Comparison of ENCODE assay signal across 16 mouse cellular contexts in the genomic region with DNA sequence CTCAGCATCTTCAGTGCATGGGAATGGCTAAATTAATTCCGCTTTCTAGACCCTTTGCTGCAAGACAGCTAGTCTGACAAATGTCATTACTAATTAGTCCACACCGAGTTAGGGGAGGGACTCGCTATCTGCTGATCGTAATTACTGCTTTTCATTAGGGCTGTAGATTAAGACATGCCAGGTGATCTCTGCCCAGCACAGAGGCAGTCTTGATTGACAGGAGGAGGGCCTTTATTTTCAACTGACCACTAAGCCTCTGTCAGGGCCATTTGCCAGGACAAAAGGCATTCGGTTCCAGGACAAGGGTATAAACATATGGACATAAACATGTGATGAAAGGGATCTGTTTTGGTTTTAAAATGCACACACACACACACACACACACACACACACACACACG.
DNase-seq lines count a peak whose midpoint lies in the region; ATAC-seq lines count a peak whose summit lies in the region.
"Had no signal": no experiment of that assay in that cellular context is flagged by ENCODE, and none has a peak within 500 bp of the region (broad histone marks: within the 10 kb centered on the region; RNA-seq: fewer than 3 reads in every experiment).

No protein-coding gene starts in this region.

- H3K4me3 ChIP-seq in midbrain, embryonic 13.5 days (replicated peaks): no peak overlapping the region
- H3K4me3 ChIP-seq in midbrain, embryonic 11.5 days (ENCODE audit: low read depth, low read length): no peak overlapping the region
- H3K4me3 ChIP-seq in forebrain, embryonic 15.5 days: no peak overlapping the region
- H3K4me3 ChIP-seq in hindbrain, embryonic 14.5 days (replicated peaks; ENCODE audit: low read length): no peak overlapping the region
- H3K4me3 ChIP-seq: embryonic facial prominence, embryonic 12.5 days; layer of hippocampus, adult 2 months; left cerebral cortex, adult 2 months; limb, embryonic 12.5 days; liver, embryonic 15.5 days had no signal

- H3K27me3 ChIP-seq in midbrain, embryonic 13.5 days: no peaks in the 10 kb centered on the region
- no peaks in the 10 kb centered on the region for H3K27me3 ChIP-seq in midbrain, embryonic 11.5 days (ENCODE audit: control insufficient read depth, insufficient read depth, low read length)
- H3K27me3 ChIP-seq in forebrain, embryonic 15.5 days: no peaks in the 10 kb centered on the region
- no peaks in the 10 kb centered on the region for H3K27me3 ChIP-seq in hindbrain, embryonic 14.5 days (ENCODE audit: control insufficient read depth, insufficient read depth, low read length)
- H3K27me3 ChIP-seq: embryonic facial prominence, embryonic 12.5 days; limb, embryonic 12.5 days; liver, embryonic 15.5 days had no signal

- H3K4me1 ChIP-seq in midbrain, embryonic 13.5 days (replicated peaks): peaks cover 35% of the 10 kb centered on the region
- H3K4me1 ChIP-seq in midbrain, embryonic 11.5 days (ENCODE audit: control insufficient read depth, insufficient read depth, low read length): 0 out of 2 replicates have a peak, but pooled peaks cover 2% of the 10 kb centered on the region
- peaks cover 16% of the 10 kb centered on the region for H3K4me1 ChIP-seq in forebrain, embryonic 15.5 days
- peaks cover 33% of the 10 kb centered on the region for H3K4me1 ChIP-seq in hindbrain, embryonic 14.5 days (replicated peaks; ENCODE audit: control insufficient read depth, insufficient read depth, low read length)
- H3K4me1 ChIP-seq: embryonic facial prominence, embryonic 12.5 days; limb, embryonic 12.5 days; liver, embryonic 15.5 days had no signal

- H3K9me3 ChIP-seq in midbrain, embryonic 13.5 days: no peaks in the 10 kb centered on the region
- H3K9me3 ChIP-seq in midbrain, embryonic 11.5 days (ENCODE audit: control insufficient read depth, low read length): no peaks in the 10 kb centered on the region
- H3K9me3 ChIP-seq in forebrain, embryonic 15.5 days: no peaks in the 10 kb centered on the region
- H3K9me3 ChIP-seq in hindbrain, embryonic 14.5 days (ENCODE audit: control insufficient read depth, low read length): no peaks in the 10 kb centered on the region
- H3K9me3 ChIP-seq: embryonic facial prominence, embryonic 12.5 days; limb, embryonic 12.5 days; liver, embryonic 15.5 days had no signal

- WGBS in midbrain, embryonic 13.5 days: 33% methylated on average over 6 of the region's 6 CpGs
- 50% methylated on average over 6 of the region's 6 CpGs for WGBS in midbrain, embryonic 11.5 days
- 13% methylated on average over 6 of the region's 6 CpGs for WGBS in forebrain, embryonic 15.5 days
- WGBS in hindbrain, embryonic 14.5 days: 20% methylated on average over 6 of the region's 6 CpGs

- no peak overlapping the region for H3K4me2 ChIP-seq in midbrain, embryonic 13.5 days (replicated peaks)
- no peak overlapping the region for H3K4me2 ChIP-seq in midbrain, embryonic 11.5 days
- H3K4me2 ChIP-seq in forebrain, embryonic 15.5 days (replicated peaks): no peak overlapping the region
- H3K4me2 ChIP-seq in hindbrain, embryonic 14.5 days (replicated peaks): no peak overlapping the region
- H3K4me2 ChIP-seq: embryonic facial prominence, embryonic 12.5 days; limb, embryonic 12.5 days; liver, embryonic 15.5 days had no signal

- no peak for DNase-seq in midbrain, embryonic 11.5 days (ENCODE audit: low spot score, missing footprints)
- DNase-seq in hindbrain, embryonic 14.5 days (ENCODE audit: low spot score): no peak
- DNase-seq in retina, postnatal 1 day: peak; percentile 84
- DNase-seq in urinary bladder, postnatal 25 days (ENCODE audit: low spot score): no peak
- DNase-seq in lung, adult 18-20 months: no peak
- DNase-seq: gastrocnemius, postnatal 14 days; heart, postnatal 10 days had no signal

- H3K9ac ChIP-seq in midbrain, embryonic 13.5 days (replicated peaks): no peak overlapping the region
- H3K9ac ChIP-seq in midbrain, embryonic 11.5 days (ENCODE audit: low read length): no peak overlapping the region
- H3K9ac ChIP-seq in forebrain, embryonic 15.5 days (replicated peaks): no peak overlapping the region
- no peak overlapping the region for H3K9ac ChIP-seq in hindbrain, embryonic 14.5 days
- H3K9ac ChIP-seq: embryonic facial prominence, embryonic 12.5 days; limb, embryonic 12.5 days; liver, embryonic 15.5 days had no signal

- H3K36me3 ChIP-seq in midbrain, embryonic 13.5 days: no peaks in the 10 kb centered on the region
- no peaks in the 10 kb centered on the region for H3K36me3 ChIP-seq in midbrain, embryonic 11.5 days (ENCODE audit: control insufficient read depth, insufficient read depth, low read length)
- H3K36me3 ChIP-seq in forebrain, embryonic 15.5 days: no peaks in the 10 kb centered on the region
- H3K36me3 ChIP-seq in hindbrain, embryonic 14.5 days (replicated peaks; ENCODE audit: control insufficient read depth, insufficient read depth): no peaks in the 10 kb centered on the region
- H3K36me3 ChIP-seq: embryonic facial prominence, embryonic 12.5 days; limb, embryonic 12.5 days; liver, embryonic 15.5 days had no signal

- H3K27ac ChIP-seq in midbrain, embryonic 13.5 days: 0 out of 2 replicates have a peak overlapping the region, but pooled peaks have one; percentile 40
- H3K27ac ChIP-seq in midbrain, embryonic 11.5 days (ENCODE audit: low read depth, low read length): no peak overlapping the region
- H3K27ac ChIP-seq in forebrain, embryonic 15.5 days (replicated peaks): 0 out of 2 replicates have a peak overlapping the region, but pooled peaks have one; percentile 9
- peak overlapping the region; percentile 77 for H3K27ac ChIP-seq in hindbrain, embryonic 14.5 days
- H3K27ac ChIP-seq: embryonic facial prominence, embryonic 12.5 days; kidney, postnatal 0 days; layer of hippocampus, adult 2 months; left cerebral cortex, adult 2 months; limb, embryonic 12.5 days; liver, embryonic 15.5 days had no signal

- peak; percentile 44 for ATAC-seq in midbrain, embryonic 13.5 days
- no peak; the same call in 1 of the 2 replicates for ATAC-seq in midbrain, embryonic 11.5 days (ENCODE audit: low FRiP score)
- ATAC-seq in forebrain, embryonic 15.5 days (replicated peaks): peak; percentile 38; the same call in 1 of the 2 replicates
- ATAC-seq in hindbrain, embryonic 14.5 days (ENCODE audit: low FRiP score): peak; percentile 51; the same call in 1 of the 2 replicates
- ATAC-seq: intestine, embryonic 16.5 days had no signal
